Mouse (Mus musculus) G1E-ER4 (cell line): ENCODE data around the gene Dennd6a. TPM values are rescaled to one million over a fixed set of nuclear protein-coding genes. Genes with fewer than 3 reads are reported as not detected.
"Not testable (repeated sequence)": the region's sequence is repeated elsewhere in the genome, so short reads cannot be mapped to it uniquely, and the experiment has no call there.

Experiments used
- GATA1 ChIP-seq: IDR thresholded peaks from one replicate; pipeline ENCODE4 v1.8.0; 2012; ENCODE audit warnings: low read length, inconsistent platforms
- polyA plus RNA-seq: library from polyadenylated mRNA; stranded (reverse); fragments of >175 nt; gene quantifications from 2 replicates; pipeline ENCODE4 v1.2.3, GENCODE M21; 2012

Dennd6a gene
- polyA plus RNA-seq, result 9.9 and 15.5 TPM in 2 replicates

DNA sequence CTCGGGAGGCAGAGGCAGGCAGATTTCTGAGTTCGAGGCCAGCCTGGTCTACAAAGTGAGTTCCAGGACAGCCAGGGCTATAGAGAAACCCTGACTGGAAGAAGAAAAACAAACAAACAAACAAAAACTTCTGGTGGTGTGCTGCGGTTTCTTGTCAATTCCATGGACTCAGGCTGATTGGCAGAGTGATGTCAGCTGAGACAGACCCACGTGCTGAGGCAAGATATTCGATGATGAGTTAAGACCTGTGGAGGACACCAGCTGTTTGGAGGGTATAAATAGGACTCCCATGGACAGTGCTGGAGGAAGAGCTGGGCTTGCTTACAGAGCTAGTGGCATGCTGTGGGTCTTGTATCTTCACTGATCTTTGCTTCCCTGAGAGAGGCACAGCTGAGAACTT, at the start of gene Dennd6a:
Gene Dennd6a, plus strand, starts transcription at position 301 of the 400 bp plus-strand sequence.
- TF ChIP-seq GATA1, result not testable (repeated sequence)

DNA sequence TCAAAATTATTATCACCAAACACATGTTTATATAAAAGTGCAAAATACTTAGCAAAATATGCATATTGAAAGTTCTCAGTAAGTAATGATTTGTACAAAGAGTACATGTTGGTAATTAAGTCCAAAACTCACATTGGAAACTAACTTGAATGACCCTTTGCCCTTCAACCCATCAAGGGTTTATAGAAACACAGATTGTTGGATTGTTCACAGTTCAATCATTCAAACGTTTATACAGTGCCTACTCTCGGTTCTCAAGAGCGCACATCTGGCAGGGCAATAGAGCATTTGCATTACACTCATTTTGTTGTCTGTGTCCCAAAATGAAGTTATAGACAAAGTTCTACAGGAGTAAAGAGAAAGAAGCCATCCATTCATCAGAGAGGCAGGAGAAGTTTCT, 47.7 kb upstream of the Dennd6a start:
- TF ChIP-seq GATA1, result no peak

DNA sequence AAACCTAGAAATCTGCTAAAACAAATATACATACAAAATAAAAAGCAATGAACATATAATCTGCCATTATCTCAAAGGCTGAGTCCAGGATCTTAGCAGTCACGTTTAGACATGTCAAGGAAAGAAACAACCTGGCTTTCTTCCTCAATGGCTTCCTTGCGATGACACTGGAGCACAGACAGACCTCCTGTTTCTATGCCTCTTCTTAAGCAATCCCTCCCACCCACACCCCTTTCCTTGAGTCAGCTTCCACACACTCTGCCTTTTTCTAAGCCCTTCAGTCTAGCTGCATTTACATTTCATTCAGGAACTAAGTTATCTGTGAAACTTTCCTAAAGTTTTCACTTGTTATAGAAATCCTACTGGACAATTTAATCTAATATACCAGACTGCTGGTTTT, 45.4 kb upstream of the Dennd6a start:
- TF ChIP-seq GATA1, result no peak

DNA sequence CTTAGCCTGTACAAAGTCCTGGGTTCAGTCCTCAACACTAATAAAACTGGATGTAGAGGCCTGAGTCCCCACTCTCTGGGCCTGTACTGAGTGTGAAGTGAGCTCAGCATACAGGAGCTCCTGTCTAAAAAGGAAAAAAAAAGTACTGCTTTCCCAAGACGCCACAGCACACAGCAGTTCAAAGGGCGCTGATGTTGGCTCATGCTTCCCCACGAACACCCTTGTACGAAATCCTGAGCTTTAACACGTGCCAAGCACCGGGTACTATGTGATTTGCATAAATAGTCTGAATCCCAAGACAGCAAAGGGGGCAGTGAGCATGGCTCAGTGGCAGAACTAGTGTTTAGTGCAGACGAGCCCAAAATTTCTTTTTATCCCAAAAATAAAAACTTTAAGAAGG, 43.3 kb upstream of the Dennd6a start:
- TF ChIP-seq GATA1, result no peak

DNA sequence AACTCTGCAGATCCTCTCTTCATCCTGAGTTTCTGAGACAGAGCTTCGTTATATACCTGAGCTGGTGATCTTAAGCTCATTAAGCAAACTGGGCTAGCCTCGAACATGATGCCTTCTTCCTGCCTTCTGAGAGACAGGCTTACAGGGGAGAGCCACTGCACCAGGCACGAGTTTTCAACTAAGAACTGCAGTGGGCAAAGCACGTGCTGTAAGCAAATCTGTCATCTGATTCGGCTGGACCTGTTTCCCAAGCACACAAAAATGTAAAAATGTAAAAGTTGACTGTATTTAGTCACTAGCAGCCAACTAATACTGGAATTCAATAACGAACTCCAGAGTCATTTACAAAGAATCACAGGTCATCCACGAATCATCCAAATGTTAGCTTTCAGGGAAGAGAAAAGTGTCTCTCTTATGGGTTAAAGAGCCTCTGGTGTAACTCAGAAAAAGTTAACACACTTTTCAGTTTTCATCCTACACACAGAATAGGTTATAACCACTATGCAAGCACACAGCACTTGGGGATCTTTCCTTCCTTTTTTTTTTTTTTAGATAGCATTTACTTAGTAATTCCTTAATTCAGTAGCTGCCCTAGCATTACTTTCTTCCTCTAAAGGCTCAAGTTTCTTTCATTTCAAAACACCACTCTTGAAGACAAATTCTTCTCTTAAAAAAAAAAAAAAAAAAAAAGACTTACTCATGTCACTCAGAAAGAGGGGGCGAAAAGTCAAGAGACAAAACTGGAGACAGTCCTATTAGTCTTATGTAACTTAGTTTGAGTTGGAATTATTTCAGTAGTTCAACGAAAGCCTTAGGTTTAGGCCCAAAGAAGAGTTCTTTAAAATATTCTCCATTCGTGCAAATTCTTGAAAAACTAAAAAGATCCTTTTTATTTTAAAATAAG, 42.0 kb upstream of the Dennd6a start:
- TF ChIP-seq GATA1, result no peak

DNA sequence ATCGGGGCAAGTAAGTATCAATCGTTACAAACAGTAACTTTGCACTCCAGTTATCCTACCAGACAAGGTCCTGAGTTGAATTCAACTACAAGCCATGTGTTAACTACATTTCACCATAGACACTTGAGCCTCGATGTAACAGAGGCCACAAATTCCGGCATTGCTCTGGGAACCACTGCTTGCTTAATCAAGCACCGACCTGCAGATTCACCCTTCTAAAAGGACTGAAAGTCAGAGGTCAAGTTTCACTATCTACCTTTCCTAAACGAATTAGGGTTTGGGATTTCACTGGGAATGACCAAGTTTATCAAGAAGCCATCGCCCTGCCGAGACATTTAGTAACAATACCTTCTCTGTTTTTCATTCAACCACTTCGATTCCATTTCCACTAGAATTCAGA, 40.9 kb upstream of the Dennd6a start:
- TF ChIP-seq GATA1, result no peak

DNA sequence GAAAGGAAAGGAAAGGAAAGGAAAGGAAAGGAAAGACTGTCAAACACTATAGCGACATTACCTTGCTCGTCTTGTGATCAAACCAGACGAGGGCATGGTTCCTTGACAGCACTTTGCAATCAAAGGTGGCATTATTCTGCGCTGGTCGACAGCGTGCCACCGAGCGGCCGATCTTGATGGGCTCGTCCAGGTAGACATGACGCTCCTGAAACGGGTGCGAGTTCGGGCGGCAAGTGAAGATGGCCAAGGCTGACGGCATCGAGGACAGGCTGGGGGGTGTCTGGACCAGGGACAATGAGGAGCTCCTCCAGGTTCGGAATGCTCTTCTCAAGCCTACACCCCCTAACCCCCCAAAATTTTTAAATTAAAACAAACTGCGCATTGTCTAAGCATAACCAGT, 40.4 kb upstream of the Dennd6a start:
- TF ChIP-seq GATA1, result no peak

DNA sequence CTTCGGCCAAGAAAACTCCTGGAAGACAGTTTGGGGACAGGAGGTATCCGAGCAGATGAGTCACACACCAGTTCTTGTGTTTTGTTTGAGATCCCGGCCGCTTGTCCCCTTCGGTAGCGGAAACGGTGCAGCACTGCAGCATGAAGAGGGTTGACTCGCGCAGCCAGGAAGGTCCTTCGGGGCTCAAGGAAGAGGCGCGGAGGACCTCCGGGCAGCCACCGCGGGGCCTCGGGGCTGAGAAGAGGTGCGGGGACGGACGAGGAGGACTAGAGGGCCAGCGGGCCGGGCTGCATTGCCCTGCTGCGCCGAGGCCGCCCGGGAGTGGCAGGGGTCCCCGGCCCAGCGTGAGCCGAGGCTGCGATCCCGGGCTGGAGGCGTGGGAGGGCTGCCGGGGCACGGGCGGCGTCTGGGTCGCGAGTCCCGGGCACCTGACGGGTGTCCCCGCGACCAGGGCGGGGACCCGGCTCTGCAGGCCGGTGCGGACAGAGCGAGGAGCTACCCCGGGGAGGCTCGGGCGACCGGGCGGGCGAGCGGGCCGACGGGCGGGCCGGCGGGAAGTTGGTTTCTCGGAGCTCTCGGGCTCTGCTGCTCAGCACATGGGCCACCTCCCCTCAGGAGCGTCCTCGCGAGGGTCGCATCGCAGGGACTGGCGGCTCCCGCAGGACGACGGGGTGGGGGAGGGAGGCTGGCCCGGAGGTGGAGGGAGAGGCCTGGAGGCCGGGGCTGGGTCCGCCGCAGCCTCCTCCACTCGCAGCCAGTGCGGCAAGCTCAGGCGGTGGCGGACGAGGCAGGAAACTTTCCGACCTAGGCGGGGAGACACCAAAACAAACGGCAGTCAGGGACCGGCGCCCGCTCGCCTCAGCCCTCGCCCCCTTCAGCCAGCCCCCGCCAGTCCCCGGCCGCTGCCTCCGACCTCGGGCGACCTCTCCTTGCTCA, 39.6 kb upstream of the Dennd6a start:
- TF ChIP-seq GATA1, result no peak

DNA sequence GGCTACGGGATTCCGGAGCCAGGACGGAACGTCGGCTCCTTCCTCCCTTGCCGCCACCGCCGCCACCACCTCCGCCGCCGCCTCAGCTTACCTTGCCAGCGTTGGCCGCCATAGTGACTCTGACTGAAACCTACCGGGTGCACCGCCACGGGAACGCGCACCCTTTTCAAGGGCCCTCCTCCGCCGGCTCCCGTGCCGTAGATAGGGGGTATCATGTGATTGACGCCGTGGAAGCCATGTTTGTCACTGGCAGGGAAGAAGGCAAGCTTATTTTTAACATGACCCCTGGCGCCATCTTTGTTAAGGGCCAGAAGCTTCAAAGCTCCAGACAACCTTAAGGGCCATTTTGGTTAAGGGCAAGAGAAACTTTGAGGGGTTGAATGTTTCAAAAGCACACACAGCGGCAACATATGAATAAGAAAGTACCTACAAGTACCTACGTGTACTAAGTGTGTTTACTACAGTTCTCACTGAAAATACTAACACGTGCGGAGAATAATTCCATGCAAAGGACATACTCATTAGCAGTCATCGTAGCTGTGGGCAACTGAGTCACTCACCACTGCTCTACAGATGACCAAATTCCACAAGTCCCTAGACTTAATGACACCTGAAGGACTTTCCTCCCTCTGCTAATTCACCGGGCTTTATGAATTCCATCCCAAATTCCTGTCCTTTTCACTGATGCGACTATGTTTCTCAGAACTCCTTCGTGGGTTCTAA, 38.7 kb upstream of the Dennd6a start, which contains the start of gene Slmap:
Gene Slmap, minus strand, starts transcription at position 175 of the 723 bp plus-strand sequence.
- peak; percentile 7 for TF ChIP-seq GATA1

DNA sequence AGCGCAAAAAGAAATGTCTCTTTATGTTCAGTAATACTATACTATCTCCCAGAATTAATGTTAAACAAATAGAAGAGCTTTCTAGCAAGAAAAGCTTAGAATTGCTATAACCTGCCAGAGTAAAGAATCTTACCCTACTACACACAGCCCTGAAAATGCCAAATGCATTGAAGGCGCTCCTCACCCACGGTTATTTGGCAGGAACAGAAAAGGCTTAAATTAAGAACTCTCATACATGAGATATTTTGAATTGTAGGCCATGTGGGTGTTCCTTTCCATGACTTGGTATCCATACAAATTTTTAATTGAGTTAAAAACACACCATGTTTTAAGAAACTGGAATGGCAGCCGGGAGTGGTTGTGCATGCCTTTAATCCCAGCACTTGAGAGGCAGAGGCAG, 34.4 kb upstream of the Dennd6a start:
- TF ChIP-seq GATA1, result no peak

DNA sequence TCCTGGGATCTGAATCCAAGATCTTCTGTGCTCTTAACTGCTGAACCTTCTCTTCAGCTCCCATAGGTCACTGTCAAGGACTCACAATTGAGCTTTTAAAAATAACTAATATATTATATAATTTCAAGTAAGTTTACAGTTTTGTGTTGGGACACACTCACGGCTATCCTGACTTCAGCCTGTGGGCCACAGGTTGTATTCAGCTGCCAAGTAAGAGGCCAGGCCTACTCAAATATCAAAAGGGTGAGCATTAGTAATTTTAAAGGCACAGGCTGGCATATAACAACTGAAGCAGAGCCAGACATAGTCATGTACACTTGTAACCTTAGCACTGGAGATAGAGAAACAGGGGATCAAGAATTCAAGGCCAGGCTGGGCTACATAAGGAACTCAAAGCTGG, 33.1 kb upstream of the Dennd6a start:
- TF ChIP-seq GATA1, result no peak

DNA sequence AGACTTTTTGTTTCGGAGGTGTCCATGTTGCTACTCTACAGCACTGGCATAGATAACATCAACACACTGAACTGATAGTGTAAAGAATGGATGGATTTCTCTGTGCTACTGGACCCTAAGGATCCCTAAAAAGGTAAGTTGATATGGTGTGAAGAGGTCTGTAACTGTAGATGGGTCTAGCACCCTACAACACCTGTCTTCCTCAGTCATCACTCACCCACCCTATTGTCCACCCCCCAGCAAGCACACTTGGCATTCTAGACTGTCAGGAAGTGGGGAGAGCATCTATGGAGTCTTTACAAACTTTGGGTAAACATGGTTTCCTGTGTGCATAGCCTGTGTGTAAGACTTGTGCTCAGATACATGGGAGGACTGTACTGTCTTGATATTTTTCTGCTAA, 31.5 kb upstream of the Dennd6a start:
- no peak for TF ChIP-seq GATA1

DNA sequence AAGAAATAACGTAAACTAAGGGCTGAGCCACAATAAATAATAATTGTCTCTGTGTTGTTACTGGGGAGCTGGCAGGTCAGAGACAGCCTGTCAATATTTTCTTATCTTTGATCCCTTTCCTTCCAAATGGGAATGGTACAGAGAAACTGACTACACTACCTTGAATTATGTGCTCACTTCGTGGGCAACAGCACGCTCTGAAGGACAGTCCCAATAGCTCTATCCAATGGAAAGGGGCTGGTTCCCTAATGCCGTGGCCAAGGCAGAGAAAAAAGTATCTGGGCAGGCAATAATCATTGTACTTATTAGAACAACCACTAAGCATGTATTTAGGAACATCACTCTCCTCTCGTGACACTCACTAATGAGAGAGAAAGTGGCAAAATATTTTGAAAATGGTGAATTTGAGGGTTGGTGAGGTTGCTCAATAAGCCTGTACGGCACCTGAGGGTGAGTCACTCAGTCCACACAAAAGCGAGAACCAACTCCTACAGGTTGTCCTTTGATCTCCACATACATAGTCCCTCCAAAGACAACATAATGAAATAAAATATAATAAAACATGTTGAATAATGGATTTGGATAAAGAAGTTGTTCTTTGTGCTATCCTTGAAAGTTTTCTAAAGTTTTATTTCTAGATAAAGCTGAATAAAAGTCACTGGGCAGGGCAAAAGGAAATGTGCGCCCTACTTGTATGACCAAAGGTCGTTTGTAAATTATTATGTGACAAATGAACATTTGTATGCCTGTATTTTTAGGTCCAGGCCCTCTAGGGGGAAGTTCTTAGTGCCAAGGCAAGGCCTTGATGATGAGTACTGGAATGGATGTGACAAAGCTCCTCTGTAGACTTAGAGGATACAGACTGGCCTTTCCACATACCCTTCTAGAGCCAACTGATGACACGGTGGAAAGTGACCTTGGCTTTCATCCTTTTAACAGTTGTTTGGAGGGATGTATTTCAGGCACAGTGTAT, 25.9 kb upstream of the Dennd6a start:
- TF ChIP-seq GATA1, result no peak

DNA sequence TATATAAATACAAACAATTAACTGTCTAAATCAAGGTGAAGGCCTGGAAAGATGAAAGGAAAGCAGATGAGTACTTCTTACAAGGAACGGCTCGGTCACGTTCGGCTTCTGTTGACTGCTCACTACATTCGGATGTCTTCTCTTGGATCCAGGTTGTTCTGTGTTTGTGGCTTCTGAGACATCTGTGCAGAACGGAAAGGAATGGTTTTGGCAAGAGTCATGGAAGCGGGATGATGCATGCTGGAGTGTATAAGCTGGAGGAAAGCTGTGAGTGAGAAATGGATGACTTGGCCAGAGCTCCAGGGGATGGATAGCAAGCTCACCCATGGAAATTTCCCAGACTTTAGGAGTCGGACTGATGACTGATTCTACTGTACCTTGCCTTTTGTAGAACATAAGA, 22.9 kb upstream of the Dennd6a start:
- no peak for TF ChIP-seq GATA1
